Mouse (Mus musculus): ENCODE results near the gene Mad1l1.
"Not testable (repeated sequence)": the region's sequence is repeated elsewhere in the genome, so short reads cannot be mapped to it uniquely, and the experiment has no call there.

Gene Mad1l1

GRCm38 (mm10) chr5:140321042-140321755 is at the start of gene Mad1l1, which contains the start of gene Nudt1:
Gene Mad1l1 (minus strand): TSS chr5:140321552.
Gene Nudt1 (plus strand): TSS chr5:140321656.
- DNase-seq (ENCODE audit: low read depth in 2 of 2, low spot score in 2 of 2) = peak; percentile 90 to 91

GRCm38 (mm10) chr5:140370446-140371254 is 49.3 kb upstream of the Mad1l1 start:
- DNase-seq (ENCODE audit: low read depth in 2 of 2, low spot score in 2 of 2) = no peak

GRCm38 (mm10) chr5:140369466-140369865 is 48.1 kb upstream of the Mad1l1 start:
- DNase-seq (ENCODE audit: low read depth in 2 of 2, low spot score in 2 of 2) = no peak

- DNase-seq (ENCODE audit: low read depth in 2 of 2, low spot score in 2 of 2) = no peak
Observed at GRCm38 (mm10) chr5:140368926-140369325, 47.6 kb upstream of the Mad1l1 start.

- DNase-seq (ENCODE audit: low read depth in 2 of 2, low spot score in 2 of 2) = not testable (repeated sequence)
Observed at GRCm38 (mm10) chr5:140368126-140368525, 46.8 kb upstream of the Mad1l1 start.

DNA sequence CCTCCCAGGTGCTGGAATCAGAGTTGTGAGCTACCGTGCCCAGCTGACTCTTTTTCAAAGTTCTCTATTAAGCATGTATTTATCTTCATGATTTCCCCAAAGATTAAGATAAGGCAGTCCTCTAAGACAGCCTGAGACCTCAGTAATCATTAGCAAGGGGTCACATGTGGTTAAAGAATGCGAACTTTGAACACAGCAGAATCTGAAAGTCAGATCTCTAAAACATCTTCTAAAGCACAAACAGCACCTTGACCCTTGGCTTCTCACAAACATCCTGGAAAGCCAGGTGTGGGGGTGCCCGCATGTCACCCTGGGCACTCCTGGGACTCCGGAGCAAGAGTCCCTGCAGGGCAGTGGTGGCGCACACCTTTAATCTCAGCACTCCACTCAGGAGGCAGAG is 43.1 kb upstream of the Mad1l1 start:
- DNase-seq (ENCODE audit: low read depth in 2 of 2, low spot score in 2 of 2) = no peak

DNA sequence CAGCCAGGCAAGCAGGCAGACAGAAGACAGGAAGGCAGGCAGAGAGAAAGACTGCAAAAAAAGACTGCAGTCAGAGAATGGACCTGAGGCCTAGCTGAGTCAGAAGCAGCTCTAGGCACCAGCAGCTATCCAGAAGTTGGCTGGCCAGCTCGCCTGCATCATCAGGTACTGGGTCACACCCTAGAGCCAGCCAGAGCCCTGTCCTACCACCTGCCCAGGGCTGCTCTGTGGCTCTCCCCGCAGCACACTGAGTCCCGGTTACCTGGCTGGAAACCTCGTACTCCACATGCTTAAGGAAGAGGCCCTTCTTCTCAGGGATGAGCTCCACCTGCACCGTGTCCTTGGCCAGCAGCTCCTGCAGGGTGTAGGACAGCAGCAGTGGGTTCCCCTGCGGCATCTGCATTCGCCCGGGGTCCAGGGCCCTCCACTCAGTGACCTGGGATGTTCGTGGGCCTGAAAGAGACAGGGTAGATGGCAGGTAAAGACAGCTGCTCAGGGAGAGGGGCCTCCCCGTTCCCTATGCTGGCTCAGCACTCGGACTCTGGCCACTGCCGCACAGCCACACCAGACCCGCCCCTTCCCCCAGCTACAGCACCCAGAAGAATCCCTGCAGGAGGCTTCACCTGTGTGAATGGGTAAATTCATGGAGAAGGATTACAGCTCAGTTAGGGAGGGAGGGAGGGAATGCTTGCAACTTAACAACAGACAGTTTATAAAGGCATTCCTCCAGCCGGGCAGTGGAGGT is 38.8 kb upstream of the Mad1l1 start:
- DNase-seq (ENCODE audit: low read depth in 2 of 2, low spot score in 2 of 2) = no peak

DNA sequence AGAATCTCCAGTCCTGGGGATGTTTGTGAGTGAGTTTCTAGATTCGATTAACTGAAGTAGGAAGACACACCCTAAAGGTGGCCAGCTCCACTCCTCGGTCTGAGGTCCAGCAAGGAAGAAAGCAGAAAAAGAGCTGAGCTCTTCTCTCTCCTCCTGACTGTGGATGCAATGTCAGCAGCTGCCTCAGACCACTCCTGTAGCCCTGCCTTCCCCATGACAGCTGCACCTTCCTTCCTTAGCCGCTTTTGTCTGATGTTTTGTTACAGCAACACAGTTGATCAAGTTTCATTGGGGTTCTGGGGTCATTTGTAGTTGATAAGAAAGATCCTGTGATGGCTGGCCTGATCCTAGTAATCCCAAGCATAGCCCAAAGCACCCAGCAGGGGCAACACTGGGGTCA is 36.1 kb upstream of the Mad1l1 start:
- DNase-seq (ENCODE audit: low read depth in 2 of 2, low spot score in 2 of 2) = no peak

DNA sequence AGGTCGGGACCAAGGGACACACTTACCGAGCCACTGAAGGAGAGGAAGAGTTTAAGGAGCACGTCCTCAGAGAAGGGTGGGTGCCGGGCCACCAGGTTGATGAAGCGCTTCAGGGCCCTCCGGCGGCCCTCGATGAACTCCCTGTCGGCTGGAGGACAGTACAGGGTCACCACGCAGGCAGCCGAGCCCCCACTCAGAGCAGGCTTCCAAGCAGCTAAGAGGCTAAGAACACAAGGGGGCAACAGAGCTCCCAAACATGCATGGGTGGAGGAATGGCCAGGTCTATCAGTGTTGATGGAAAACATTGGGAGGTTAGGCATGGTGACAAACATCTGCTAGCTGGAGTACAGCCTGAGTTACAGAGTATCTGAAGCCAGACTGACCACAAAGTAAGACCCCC is 34.6 kb upstream of the Mad1l1 start:
- no peak for DNase-seq (ENCODE audit: low read depth in 2 of 2, low spot score in 2 of 2)

DNA sequence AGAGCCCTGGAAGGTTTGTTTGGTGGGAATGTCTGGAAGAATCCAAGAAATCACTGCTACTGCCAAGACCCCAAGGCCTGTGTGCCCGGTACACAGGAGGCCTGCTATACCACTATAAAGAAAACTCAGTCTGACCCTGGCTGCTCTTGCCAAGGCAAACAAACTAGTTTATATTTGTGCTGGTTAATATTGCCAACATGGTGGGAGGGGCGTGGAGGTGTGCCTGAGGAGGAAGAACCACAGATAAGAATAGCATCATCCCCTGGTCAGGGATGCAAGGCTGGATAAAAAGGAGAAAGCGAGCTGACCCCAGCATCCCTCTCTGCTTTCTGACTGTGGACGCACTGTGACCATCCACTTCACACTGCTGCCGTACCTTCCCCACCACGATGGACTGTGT is 31.0 kb upstream of the Mad1l1 start:
- DNase-seq (ENCODE audit: low read depth in 2 of 2, low spot score in 2 of 2) = no peak

- DNase-seq (ENCODE audit: low read depth in 2 of 2, low spot score in 2 of 2) = no peak
Observed at GRCm38 (mm10) chr5:140350731-140351497, 29.6 kb upstream of the Mad1l1 start.

- no peak for DNase-seq (ENCODE audit: low read depth in 2 of 2, low spot score in 2 of 2)
Observed at GRCm38 (mm10) chr5:140349882-140350281, 28.5 kb upstream of the Mad1l1 start.

DNA sequence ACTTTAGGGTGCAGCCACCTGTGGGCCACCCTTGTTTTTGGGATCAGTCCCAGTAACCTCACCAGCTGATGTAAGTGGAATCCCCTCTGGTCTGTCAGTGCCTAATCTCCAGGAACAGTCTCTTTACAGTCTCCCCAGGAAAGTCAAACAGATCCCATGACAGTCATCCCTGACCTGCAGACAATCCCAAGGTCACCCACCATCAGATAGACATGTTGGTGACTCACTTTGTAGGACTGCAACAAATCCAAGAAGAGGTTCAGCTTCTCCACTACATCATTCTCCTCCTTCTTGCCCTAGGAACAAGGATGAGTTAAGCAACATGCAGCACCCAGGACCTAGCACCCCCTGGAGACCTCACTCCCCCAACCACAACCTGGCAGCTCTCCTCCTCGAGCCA is 24.7 kb upstream of the Mad1l1 start:
- no peak for DNase-seq (ENCODE audit: low read depth in 2 of 2, low spot score in 2 of 2)

- no peak for DNase-seq (ENCODE audit: low read depth in 2 of 2, low spot score in 2 of 2)
Observed at GRCm38 (mm10) chr5:140345244-140345643, 23.9 kb upstream of the Mad1l1 start.

DNA sequence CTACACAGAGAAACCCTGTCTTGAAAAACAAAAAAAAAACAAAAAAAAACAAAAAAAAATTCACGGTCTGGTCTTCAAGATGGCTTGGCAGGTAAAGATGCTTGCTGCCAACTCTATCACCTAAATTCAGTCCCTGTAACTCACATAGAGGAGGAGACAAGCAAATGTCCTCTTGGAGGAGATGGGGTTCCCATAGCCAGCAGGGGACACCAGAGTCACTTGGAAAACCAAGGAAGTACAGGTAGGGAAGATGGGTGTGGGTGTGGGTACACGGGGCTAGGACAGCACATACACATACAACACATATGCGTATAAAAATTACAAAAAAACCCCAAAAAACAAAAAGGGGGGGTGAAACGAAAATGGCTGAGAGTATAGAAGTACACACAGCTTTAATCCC is 21.5 kb upstream of the Mad1l1 start:
- no peak for DNase-seq (ENCODE audit: low read depth in 2 of 2, low spot score in 2 of 2)

DNA sequence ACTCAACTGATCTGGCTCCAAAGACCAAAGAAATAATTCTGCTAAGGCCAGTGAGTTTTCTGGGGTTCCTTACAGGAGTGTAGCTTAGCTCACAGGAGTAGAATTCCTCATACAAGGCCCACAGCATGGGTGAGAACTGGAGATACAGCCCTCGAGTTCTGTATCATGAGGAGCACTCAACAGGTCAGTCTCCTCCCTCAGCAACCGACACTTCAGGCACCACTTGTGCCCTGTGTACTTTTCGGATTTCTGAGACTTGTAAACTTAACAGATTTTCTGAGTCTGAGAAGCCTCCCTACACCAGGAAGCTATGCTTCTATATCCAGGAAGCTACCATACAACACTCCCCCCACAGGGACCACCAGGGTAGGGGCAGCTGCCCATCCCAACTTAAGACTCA is 18.5 kb upstream of the Mad1l1 start:
- no peak for DNase-seq (ENCODE audit: low read depth in 2 of 2, low spot score in 2 of 2)

GRCm38 (mm10) chr5:140338779-140339178 is 17.4 kb upstream of the Mad1l1 start:
- DNase-seq (ENCODE audit: low read depth in 2 of 2, low spot score in 2 of 2) = no peak

- peak; percentile 20 to 36 for DNase-seq (ENCODE audit: low read depth in 2 of 2, low spot score in 2 of 2)
Observed at GRCm38 (mm10) chr5:140336680-140337079, 15.3 kb upstream of the Mad1l1 start.

DNA sequence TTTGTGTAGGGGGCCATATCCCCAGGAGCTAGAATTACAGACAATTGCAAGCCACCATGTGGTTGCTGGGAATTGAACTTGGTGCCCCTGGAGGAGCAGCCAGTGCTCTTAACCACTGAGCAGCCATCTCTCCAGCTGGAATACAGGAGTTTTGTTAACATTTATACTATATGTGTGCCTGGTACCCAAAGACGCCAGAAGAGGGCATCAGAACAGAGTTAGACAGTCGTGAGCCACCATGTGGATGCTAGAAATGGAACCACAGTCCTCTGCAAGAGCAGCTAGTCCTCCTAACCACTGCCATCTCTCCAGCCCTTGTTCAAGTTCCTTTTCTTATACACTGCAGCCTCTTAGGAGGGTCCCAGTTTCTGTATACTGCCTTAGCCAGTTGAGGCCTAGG is 12.3 kb upstream of the Mad1l1 start:
- no peak for DNase-seq (ENCODE audit: low read depth in 2 of 2, low spot score in 2 of 2)

DNA sequence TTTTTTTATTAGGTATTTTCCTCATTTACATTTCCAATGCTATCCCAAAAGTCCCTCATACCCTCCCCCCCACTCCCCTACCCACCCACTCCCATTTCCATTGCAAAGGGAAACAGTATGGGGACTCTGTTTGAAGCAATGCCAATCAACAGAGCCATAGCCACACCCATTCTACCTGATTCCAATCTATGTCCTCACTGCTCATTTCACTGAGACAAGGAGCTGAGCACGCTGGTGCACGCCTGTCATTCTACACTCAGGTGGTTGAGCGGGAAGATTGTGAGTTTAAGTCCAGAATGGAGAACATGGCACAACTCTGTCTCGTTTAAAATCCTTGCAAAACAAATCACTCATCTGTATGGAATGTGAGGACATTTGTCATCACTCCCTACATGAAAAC is 11.2 kb upstream of the Mad1l1 start:
- no peak for DNase-seq (ENCODE audit: low read depth in 2 of 2, low spot score in 2 of 2)
